Mouse (Mus musculus) E14TG2a.4 (cell line): Measurements from ENCODE around the gene Bloc1s4.

Experiments
- CTCF ChIP-seq: conservative IDR thresholded peaks from 2 replicates; pipeline ENCODE4 v1.5.1; 2014; ENCODE audit warnings: low read length
- POU5F1 ChIP-seq: IDR thresholded peaks from 2 replicates; pipeline ENCODE4 v1.6.1; 2014; ENCODE audit warnings: low read length, borderline replicate concordance

DNA sequence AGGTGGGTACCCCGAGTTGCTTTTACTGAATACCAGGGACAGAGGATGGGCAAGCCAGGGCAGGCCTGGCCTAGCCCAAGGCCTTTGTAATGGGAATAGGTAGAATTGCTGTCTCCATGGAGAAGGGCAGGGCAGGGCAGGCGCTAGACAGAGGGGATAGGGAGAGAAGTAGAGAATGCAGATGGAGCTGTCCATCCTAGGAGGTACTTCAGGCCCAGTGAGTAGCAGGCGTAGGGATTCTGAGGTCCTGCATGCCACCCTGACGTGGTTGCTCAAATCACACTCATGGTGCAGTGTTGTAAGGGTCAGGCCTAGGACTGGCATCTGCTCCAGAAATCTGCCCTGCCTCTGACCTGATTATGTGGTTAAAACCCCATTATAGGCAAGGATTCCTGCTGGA lies 10.7 kb downstream of the Bloc1s4 start:
- TF ChIP-seq CTCF (no peak), POU5F1 (no peak)
